Mouse (Mus musculus) T-cell, adult 2 months (primary cell): Measurements from ENCODE around the gene H2-M5.
A peak's percentile ranks its signal among the peaks of the same experiment; 100 is the strongest.
"Not testable (repeated sequence)": the region's sequence is repeated elsewhere in the genome, so short reads cannot be mapped to it uniquely, and the experiment has no call there.

ENCODE experiments used
- DNase-seq: peaks from one replicate; pipeline ENCODE4 v3.0.0; 2022; ENCODE audit warnings: low spot score

The H2-M5 gene

DNA sequence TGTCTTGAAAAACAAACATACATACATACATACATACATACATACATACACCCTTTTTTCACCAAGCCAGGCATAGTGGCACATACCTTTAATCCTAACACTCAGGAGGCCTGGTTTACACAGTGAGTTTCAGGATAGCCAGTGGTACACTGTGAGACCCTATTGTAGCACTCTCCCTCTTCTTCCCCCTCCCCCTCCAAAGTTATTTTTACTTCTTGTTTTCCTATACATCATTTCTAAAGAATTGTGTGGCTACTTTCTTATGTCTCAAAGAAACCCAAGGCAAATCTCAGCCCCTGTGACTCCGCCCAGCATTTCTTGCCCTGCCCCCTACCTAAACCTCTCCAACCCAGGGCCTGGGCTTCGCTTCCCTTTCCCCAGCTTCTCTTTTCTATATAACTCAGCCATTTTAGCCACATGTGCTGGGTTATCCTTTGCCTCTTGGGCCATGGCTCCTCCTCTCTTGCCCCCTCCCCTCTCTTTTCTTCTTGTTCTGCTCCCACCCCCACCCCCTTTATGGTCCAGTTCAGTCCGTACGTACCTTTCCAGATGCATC lies 4.5 kb upstream of the H2-M5 start:
- no peak for DNase-seq

DNA sequence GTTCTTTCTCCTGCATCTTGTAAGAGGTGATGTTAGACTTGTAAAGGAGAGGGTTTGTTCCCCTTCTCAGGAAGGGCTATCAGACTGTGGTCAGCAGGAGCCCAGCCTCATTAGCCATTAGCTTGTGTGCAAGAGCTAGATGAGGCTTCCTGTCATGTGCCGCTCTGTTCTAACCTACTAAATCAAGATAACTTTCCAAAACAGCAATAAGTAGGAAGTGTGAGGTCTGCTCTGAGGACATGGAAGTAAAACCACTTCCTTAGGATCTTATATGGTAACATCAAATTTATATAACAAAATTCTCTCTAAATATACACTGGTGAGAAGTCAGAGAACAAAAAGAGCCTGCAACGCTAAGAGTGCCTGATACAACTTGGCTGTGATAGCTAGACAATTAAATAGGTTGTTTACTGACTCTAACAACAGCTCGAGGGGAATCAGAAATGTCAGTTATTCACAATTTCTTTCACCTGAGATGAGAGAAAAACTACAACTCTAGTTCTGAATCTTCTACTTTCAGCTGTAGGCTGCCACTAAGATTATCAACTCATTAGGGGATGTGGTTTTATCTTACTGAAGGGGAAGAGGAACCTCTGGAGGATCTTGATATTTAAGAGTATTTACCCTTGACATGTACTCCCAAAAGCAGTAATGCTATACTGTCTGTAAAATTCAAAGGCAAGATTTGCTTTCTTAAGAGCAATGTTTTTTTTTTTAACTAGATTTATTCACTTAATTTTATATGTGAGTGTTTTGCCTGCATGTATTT lies 3.2 kb upstream of the H2-M5 start:
- DNase-seq = no peak

- not testable (repeated sequence) for DNase-seq
Measured at GRCm38 (mm10) chr17:36990630-36991029, 1.3 kb upstream of the H2-M5 start.

- no peak for DNase-seq
Measured at GRCm38 (mm10) chr17:36988475-36988874, 862 bp downstream of the H2-M5 start.

- peak; percentile 34 for DNase-seq
Measured at GRCm38 (mm10) chr17:36982253-36983155, 6.8 kb downstream of the H2-M5 start.

GRCm38 (mm10) chr17:36981845-36982244 lies 7.5 kb downstream of the H2-M5 start:
- DNase-seq = no peak

GRCm38 (mm10) chr17:36981221-36981813 lies 8.0 kb downstream of the H2-M5 start, which contains the start of gene 2410137M14Rik:
Gene 2410137M14Rik, minus strand, starts transcription at chr17:36981237.
- no peak for DNase-seq

- DNase-seq = no peak
Measured at GRCm38 (mm10) chr17:36973271-36973787, 16.0 kb downstream of the H2-M5 start.

DNA sequence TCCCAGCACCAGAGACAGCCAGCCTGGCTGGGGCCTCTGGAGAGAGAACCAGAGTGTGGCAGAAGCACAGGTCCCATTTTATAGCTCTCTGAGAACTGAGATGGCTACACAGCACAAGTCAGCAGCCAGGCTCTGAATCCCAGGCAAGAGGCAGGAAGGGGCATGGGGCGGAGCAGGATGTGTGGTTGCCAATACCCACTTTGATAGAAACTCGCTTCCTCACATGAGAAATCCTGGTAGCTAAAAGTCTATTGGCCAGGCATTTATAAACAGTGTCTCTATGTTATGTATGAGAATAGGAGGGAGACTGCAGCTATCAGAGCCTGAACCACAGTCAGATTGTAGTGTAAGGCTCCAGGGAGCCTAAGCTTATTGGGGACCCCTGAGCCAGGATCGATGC lies 16.5 kb downstream of the H2-M5 start:
- peak; percentile 66 for DNase-seq

DNA sequence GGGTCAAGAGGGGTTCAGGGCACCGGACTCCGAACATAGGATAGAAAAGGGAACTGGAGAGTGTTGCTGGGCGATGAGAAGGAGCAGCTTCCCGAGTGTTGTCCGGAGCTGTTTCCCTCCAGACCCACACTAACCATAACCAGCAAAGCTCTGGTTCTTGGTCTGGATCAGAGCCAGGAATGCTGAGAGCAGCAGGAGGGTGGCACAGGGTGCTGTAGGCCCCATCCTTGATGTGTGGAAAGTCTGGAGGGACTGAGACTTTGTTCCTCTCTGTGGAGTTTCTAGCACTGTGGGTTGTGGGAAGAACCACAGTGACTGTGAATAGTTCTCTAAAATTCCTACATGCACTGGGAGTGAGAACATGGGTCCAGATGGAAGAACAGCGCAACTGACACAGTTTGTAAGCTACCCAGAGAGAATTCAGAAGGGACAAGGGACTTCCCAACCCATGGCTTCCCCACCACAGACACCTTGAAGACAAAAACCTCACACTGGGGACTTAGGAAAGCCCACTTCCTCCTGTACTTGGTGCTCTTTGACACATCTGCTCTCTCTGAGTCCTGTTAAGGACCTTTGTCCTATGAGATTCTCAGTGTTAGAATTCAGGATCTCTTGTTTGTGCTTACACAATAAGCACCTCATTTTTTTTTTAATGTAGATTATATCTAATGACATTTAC lies 18.0 kb downstream of the H2-M5 start:
- peak; percentile 50 for DNase-seq

DNA sequence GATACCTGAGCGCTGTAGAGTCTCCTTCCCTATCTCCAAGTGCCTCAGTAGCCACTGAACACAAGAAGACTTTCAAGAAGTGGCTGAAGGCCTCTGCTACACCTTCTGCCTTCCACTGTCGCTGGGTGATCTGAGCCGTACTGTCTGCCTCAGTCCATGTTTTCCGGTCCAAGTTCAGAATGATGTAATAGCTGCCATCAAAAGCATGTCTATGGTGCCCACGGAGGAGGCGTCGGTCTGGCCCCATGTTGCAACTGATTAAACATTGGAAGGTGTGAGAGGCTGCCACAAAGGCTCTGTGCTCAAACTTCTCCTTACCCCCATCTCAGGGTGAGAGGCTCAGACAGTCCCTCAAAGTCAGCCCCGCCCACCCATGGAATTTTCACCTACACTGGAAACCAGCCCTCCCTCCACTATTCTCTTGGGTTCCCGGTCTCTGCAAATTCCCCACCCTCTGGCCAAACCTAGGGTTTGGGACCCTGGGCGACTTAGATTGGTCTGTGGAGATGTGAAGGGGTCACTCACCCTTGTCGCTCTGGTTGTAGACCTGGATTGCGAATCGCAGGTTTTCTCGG lies 18.9 kb downstream of the H2-M5 start:
- no peak for DNase-seq

DNA sequence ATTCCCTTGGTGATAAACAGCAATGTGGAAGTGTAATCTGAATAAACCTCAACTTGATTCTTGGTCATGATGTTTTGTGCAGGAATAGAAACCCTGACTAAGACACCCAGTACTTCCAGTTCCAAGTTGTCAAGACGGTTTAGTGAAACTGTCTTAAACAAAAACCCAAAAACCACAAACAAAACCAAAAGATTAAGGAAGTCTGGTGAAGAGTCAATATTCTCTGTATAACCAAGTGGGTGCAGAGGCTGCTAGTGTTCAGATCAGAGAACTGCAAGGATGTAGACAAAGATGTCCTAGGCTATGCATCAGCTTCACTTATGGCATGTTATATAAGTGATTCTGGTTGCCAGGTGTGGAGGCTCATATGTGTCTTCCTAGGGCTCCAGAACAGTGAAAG lies 22.5 kb downstream of the H2-M5 start:
- no peak for DNase-seq

- no peak for DNase-seq
Measured at GRCm38 (mm10) chr17:36961125-36961524, 28.2 kb downstream of the H2-M5 start.

DNA sequence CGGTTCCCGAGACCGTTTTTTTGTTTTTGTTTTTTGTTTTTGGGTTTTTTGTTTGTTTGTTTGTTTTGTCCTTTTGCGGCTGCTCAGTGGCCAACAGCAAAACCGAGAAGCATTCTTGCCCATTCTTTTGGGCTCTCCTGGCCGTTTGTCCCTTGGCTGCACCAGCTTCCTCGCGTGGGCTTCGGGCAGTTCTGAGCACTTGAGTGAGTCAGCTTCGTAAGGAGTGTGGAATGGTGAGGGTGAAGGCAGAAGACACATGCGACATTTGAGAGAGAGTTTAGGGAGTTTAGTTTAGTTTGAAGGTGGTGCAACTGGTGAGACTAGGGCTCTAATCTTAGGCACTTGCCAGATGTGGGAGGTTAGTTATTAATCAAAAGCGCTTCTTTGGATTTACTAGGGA lies 30.5 kb downstream of the H2-M5 start:
- peak; percentile 12 for DNase-seq

- peak; percentile 89 for DNase-seq
Measured at GRCm38 (mm10) chr17:36957999-36958743, 31.2 kb downstream of the H2-M5 start, which contains the start of the genes Znrd1 and Znrd1as. Gene Znrd1, minus strand, starts transcription at chr17:36958559. Gene Znrd1as, plus strand, starts transcription at chr17:36958592.

DNA sequence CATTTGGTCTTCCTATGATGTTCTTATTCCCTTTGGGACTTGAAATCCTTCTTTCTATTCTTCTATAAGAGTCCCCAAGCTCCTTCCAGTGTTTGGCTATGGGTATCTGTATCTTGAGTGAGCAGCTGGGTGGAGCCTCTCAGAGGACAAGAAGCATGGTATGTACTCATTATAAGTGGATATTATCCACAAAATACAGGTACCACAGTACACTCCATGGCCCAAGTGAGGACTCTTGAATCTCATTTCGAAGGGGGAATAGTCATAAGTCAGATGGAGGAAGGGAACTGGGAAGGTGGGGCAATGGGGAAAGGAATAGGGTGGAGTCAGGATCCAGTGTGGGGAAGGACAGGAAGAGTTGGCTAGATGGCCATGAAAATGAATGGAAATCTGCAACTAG lies 36.3 kb downstream of the H2-M5 start:
- DNase-seq = no peak

DNA sequence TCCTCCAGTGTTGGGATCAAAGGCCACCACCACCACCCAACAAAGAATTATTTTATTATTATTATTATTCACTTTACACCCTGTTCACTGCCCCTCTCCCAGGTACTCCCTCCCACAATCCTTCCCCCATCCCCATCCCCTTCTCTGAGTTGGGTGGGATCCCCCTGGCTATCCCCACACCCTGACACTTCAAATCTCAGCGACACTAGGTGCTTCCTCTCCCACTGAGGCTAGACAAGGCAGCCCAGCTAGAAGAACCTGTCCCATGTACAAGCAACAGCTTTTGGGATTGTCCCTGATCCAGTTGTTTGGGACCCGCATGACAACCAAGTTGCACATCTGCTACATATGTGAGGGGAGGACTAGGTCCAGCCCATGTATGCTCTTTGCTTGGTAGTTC lies 36.7 kb downstream of the H2-M5 start:
- no peak for DNase-seq

DNA sequence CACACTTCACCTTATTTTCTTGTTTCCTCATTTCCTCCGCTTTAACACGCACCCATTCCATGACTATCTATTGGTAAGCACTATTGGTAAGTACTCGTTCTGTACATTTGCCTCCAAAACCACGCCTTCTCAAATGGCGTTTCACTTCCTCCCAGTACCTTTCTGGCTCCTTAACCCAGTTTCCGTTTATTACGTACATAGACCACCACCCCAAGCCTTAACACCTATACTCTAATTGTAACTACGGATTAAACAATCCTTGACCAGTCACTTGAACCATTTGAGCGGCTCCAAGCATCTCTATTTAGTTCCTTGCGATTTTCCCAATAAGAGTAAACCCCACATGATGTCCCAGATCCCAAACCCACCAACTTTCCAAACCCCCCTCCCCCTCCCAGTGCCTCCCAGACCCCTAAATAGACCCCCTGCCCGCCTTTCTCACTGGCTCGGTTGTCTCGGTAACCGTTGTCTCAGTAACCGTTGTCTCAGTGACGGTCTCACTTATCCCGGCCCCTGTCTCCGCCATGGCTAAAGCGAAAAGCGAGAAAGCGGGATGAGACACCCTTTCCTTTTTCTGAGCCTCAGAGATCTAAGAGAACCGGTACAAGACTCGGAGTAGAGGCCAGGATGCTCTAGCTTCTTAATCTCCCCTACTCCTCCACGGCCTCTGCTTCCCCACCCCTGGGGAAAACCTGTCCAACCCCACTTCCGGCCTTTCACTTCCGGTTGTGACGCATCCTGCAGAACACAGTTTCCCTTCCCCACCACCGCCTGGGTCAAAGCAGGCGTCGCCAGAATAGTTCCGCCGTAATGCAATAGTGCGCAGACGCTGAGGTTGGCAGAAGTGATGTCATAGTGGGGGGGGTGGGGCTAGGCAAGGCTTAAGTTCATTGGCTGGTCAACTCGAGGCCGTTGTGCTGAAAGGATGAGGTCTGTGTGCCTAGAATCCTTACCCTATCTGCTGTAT lies 38.1 kb downstream of the H2-M5 start, which contains the start of gene Ppp1r11:
TSS of gene Ppp1r11 (minus strand) at position 761 of the 967 bp plus-strand sequence.
- peak; percentile 96 for DNase-seq

DNA sequence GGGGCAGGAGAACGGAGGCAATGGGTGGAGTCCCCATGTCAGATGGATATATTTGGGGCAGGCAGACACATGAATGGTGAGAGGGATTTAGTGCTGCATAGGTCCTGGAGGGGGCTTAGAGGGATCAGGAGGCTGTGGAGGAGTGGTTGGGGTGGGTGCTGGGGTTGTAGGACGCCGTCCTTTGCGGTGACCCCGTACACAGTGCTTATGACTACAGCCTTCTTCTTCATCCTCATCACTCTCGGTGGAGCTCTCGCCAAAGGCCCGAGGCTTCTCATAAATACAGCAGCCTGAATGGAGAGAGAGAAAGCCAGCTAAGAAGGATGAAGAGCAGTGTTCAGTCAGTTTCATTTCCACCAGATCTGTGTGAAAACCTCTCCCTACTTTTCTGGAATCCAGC lies 40.1 kb downstream of the H2-M5 start:
- no peak for DNase-seq
